Mouse (Mus musculus) liver, adult 2 months (tissue): ENCODE measurements around the gene Gclm.

Source experiments
- CTCF ChIP-seq: fragments of 200-500 bp; IDR thresholded peaks from 2 replicates; pipeline ENCODE4 v1.5.1; 2011; ENCODE audit warnings: low read depth, low read length, control low read depth
- POLR2A ChIP-seq: fragments of 200-500 bp; IDR thresholded peaks from 2 replicates; pipeline ENCODE4 v1.6.1; 2011; ENCODE audit warnings: low read length, control low read depth; ENCODE audit not compliant: insufficient read depth; ENCODE audit errors: extremely low read depth

DNA sequence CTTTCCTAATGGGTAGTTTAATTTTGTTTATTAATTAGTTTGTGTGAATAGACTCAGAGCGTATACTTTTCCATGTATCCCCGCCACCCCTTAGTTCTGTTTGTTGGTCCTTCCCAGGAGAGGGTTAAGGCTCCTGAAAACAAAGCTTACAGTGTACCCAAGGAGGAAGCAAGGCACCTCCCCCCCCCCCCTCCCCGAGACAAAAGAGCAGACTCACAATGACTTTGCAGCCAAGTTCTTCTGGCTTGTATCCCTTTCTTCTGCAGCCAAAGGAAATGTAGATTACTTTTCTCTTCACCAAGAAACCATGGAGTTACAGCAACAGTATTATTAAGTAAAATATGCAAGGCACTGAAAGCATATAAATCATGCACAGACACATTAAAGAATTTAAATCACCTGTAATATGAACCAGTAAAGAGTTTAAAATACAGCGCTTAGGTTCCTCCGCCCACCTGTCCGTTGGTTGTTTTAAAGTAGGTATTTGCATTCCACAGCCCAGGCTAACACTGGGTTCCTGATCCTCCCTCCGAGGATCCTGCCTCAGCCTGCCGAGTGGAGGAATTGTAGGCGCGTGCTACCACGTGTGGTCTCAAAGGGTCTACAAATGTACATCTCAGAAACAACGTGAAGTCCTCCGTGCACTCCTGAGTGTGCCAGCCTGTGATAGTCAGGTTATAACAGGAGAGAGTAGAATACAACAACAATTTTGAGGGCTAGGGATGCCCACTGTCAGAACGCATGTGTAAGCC, 1.8 kb upstream of the Gclm start:
- TF ChIP-seq CTCF (no peak), POLR2A (no peak)
